Mouse (Mus musculus): Measurements from ENCODE around the gene Gcnt7. TPM values are rescaled to one million over a fixed set of nuclear protein-coding genes. Genes with fewer than 3 reads are reported as not detected.

Gene Gcnt7
- 1.5 and 1.8 TPM in 2 replicates for polyA plus RNA-seq (2015; fragmentation: Nextera tagmentation; extraction: Ambion mirVana)

GRCm38 (mm10) chr2:172458496-172458895, at the start of gene Gcnt7:
Gene Gcnt7, minus strand, starts transcription at chr2:172458596.
- Histone ChIP-seq H3K27ac (ENCODE audit: low read length) (no peak within 1 kb of the TSS), H3K4me1 (ENCODE audit: insufficient read depth, low read length) (no peaks in the 10 kb centered on the region), H3K36me3 (ENCODE audit: insufficient read depth, low read length) (peaks cover 16% of the 10 kb centered on the region), H3K27me3 (ENCODE audit: insufficient read depth, low read length) (no peaks in the 10 kb centered on the region), H3K4me3 (ENCODE audit: low read length) (no peak within 1 kb of the TSS), H3K9me3 (ENCODE audit: low read length) (no peaks in the 10 kb centered on the region), H3K4me2 (replicated peaks; ENCODE audit: low read depth, low read length) (no peak within 1 kb of the TSS), H3K9ac (replicated peaks; ENCODE audit: low read length) (no peak within 1 kb of the TSS)
- no peak for ATAC-seq (ENCODE audit: low FRiP score, low TSS enrichment)
- WGBS: 83% methylated on average over 11 of the region's 11 CpGs

- Histone ChIP-seq H3K4me3 (ENCODE audit: low read length) (no peak overlapping the region), H3K9me3 (ENCODE audit: low read length) (no peaks in the 10 kb centered on the region), H3K36me3 (ENCODE audit: insufficient read depth, low read length) (no peaks in the 10 kb centered on the region), H3K27ac (ENCODE audit: low read length) (no peak overlapping the region), H3K4me2 (replicated peaks; ENCODE audit: low read depth, low read length) (no peak overlapping the region), H3K9ac (replicated peaks; ENCODE audit: low read length) (no peak overlapping the region), H3K27me3 (ENCODE audit: insufficient read depth, low read length) (no peaks in the 10 kb centered on the region), H3K4me1 (ENCODE audit: insufficient read depth, low read length) (no peaks in the 10 kb centered on the region)
- no peak for ATAC-seq (ENCODE audit: low FRiP score, low TSS enrichment)
- 79% methylated on average over 7 of the region's 7 CpGs for WGBS
Measured at GRCm38 (mm10) chr2:172506121-172506520, 47.7 kb upstream of the Gcnt7 start.

- H3K9ac ChIP-seq (replicated peaks; ENCODE audit: low read length): no peak overlapping the region
- 64% methylated on average over 14 of the region's 14 CpGs for WGBS
- no peaks in the 10 kb centered on the region for H3K36me3 ChIP-seq (ENCODE audit: insufficient read depth, low read length)
- H3K4me2 ChIP-seq (replicated peaks; ENCODE audit: low read depth, low read length): no peak overlapping the region
- H3K4me1 ChIP-seq (ENCODE audit: insufficient read depth, low read length): no peaks in the 10 kb centered on the region
- no peaks in the 10 kb centered on the region for H3K27me3 ChIP-seq (ENCODE audit: insufficient read depth, low read length)
- no peak for ATAC-seq (ENCODE audit: low FRiP score, low TSS enrichment)
- H3K4me3 ChIP-seq (ENCODE audit: low read length): no peak overlapping the region
- no peaks in the 10 kb centered on the region for H3K9me3 ChIP-seq (ENCODE audit: low read length)
- no peak overlapping the region for H3K27ac ChIP-seq (ENCODE audit: low read length)
Measured at GRCm38 (mm10) chr2:172502168-172502567, 43.8 kb upstream of the Gcnt7 start.

- no peaks in the 10 kb centered on the region for H3K4me1 ChIP-seq (ENCODE audit: insufficient read depth, low read length)
- no peaks in the 10 kb centered on the region for H3K27me3 ChIP-seq (ENCODE audit: insufficient read depth, low read length)
- H3K9me3 ChIP-seq (ENCODE audit: low read length): no peaks in the 10 kb centered on the region
- no peak for ATAC-seq (ENCODE audit: low FRiP score, low TSS enrichment)
- WGBS: 4% methylated on average over 4 of the region's 4 CpGs
- no peak overlapping the region for H3K4me2 ChIP-seq (replicated peaks; ENCODE audit: low read depth, low read length)
- H3K9ac ChIP-seq (replicated peaks; ENCODE audit: low read length): no peak overlapping the region
- no peak overlapping the region for H3K27ac ChIP-seq (ENCODE audit: low read length)
- H3K36me3 ChIP-seq (ENCODE audit: insufficient read depth, low read length): no peaks in the 10 kb centered on the region
- no peak overlapping the region for H3K4me3 ChIP-seq (ENCODE audit: low read length)
Measured at GRCm38 (mm10) chr2:172501341-172501740, 42.9 kb upstream of the Gcnt7 start.

GRCm38 (mm10) chr2:172500752-172501316, 42.4 kb upstream of the Gcnt7 start:
- WGBS: 39% methylated on average over 7 of the region's 7 CpGs
- ATAC-seq (ENCODE audit: low FRiP score, low TSS enrichment): no peak
- H3K9me3 ChIP-seq (ENCODE audit: low read length): no peaks in the 10 kb centered on the region
- H3K4me1 ChIP-seq (ENCODE audit: insufficient read depth, low read length): no peaks in the 10 kb centered on the region
- no peaks in the 10 kb centered on the region for H3K27me3 ChIP-seq (ENCODE audit: insufficient read depth, low read length)
- no peak overlapping the region for H3K4me2 ChIP-seq (replicated peaks; ENCODE audit: low read depth, low read length)
- H3K36me3 ChIP-seq (ENCODE audit: insufficient read depth, low read length): no peaks in the 10 kb centered on the region
- H3K9ac ChIP-seq (replicated peaks; ENCODE audit: low read length): no peak overlapping the region
- H3K4me3 ChIP-seq (ENCODE audit: low read length): no peak overlapping the region
- no peak overlapping the region for H3K27ac ChIP-seq (ENCODE audit: low read length)

GRCm38 (mm10) chr2:172498823-172499222, 40.4 kb upstream of the Gcnt7 start:
- H3K9me3 ChIP-seq (ENCODE audit: low read length): no peaks in the 10 kb centered on the region
- H3K4me1 ChIP-seq (ENCODE audit: insufficient read depth, low read length): no peaks in the 10 kb centered on the region
- no peak overlapping the region for H3K4me3 ChIP-seq (ENCODE audit: low read length)
- no peak overlapping the region for H3K4me2 ChIP-seq (replicated peaks; ENCODE audit: low read depth, low read length)
- no peak overlapping the region for H3K27ac ChIP-seq (ENCODE audit: low read length)
- no peaks in the 10 kb centered on the region for H3K36me3 ChIP-seq (ENCODE audit: insufficient read depth, low read length)
- WGBS: 64% methylated on average over 3 of the region's 3 CpGs
- H3K9ac ChIP-seq (replicated peaks; ENCODE audit: low read length): no peak overlapping the region
- H3K27me3 ChIP-seq (ENCODE audit: insufficient read depth, low read length): no peaks in the 10 kb centered on the region
- no peak for ATAC-seq (ENCODE audit: low FRiP score, low TSS enrichment)

- no peak overlapping the region for H3K4me2 ChIP-seq (replicated peaks; ENCODE audit: low read depth, low read length)
- no peaks in the 10 kb centered on the region for H3K27me3 ChIP-seq (ENCODE audit: insufficient read depth, low read length)
- no peaks in the 10 kb centered on the region for H3K36me3 ChIP-seq (ENCODE audit: insufficient read depth, low read length)
- ATAC-seq (ENCODE audit: low FRiP score, low TSS enrichment): no peak
- no peaks in the 10 kb centered on the region for H3K4me1 ChIP-seq (ENCODE audit: insufficient read depth, low read length)
- no peaks in the 10 kb centered on the region for H3K9me3 ChIP-seq (ENCODE audit: low read length)
- H3K9ac ChIP-seq (replicated peaks; ENCODE audit: low read length): no peak overlapping the region
- no peak overlapping the region for H3K4me3 ChIP-seq (ENCODE audit: low read length)
- 67% methylated on average over 8 of the region's 8 CpGs for WGBS
- no peak overlapping the region for H3K27ac ChIP-seq (ENCODE audit: low read length)
Measured at GRCm38 (mm10) chr2:172496736-172497345, 38.4 kb upstream of the Gcnt7 start.

- Histone ChIP-seq H3K27ac (ENCODE audit: low read length) (no peak overlapping the region), H3K27me3 (ENCODE audit: insufficient read depth, low read length) (no peaks in the 10 kb centered on the region), H3K9me3 (ENCODE audit: low read length) (no peaks in the 10 kb centered on the region), H3K9ac (replicated peaks; ENCODE audit: low read length) (no peak overlapping the region), H3K4me1 (ENCODE audit: insufficient read depth, low read length) (0 out of 2 replicates have a peak, but pooled peaks cover 4% of the 10 kb centered on the region), H3K36me3 (ENCODE audit: insufficient read depth, low read length) (no peaks in the 10 kb centered on the region), H3K4me2 (replicated peaks; ENCODE audit: low read depth, low read length) (no peak overlapping the region), H3K4me3 (ENCODE audit: low read length) (no peak overlapping the region)
- ATAC-seq (ENCODE audit: low FRiP score, low TSS enrichment): no peak
- WGBS: 18% methylated on average over 12 of the region's 12 CpGs
Measured at GRCm38 (mm10) chr2:172484696-172485370, 26.4 kb upstream of the Gcnt7 start.

- 85% methylated on average over 14 of the region's 14 CpGs for WGBS
- Histone ChIP-seq H3K4me2 (replicated peaks; ENCODE audit: low read depth, low read length) (no peak overlapping the region), H3K27ac (ENCODE audit: low read length) (no peak overlapping the region), H3K36me3 (ENCODE audit: insufficient read depth, low read length) (no peaks in the 10 kb centered on the region), H3K4me3 (ENCODE audit: low read length) (no peak overlapping the region), H3K9me3 (ENCODE audit: low read length) (no peaks in the 10 kb centered on the region), H3K9ac (replicated peaks; ENCODE audit: low read length) (no peak overlapping the region), H3K4me1 (ENCODE audit: insufficient read depth, low read length) (0 out of 2 replicates have a peak, but pooled peaks cover 4% of the 10 kb centered on the region), H3K27me3 (ENCODE audit: insufficient read depth, low read length) (no peaks in the 10 kb centered on the region)
- ATAC-seq (ENCODE audit: low FRiP score, low TSS enrichment): no peak
Measured at GRCm38 (mm10) chr2:172483766-172484413, 25.5 kb upstream of the Gcnt7 start.

Data from kidney, embryonic 16.5 days (tissue).